Mouse (Mus musculus) lung, postnatal 0 days (tissue): ENCODE data around the gene Best2.

ENCODE experiments used
- CTCF ChIP-seq: IDR thresholded peaks from 2 replicates; pipeline ENCODE4 v1.5.1; 2016; ENCODE audit warnings: antibody characterized with exemption, mild to moderate bottlenecking
- EP300 ChIP-seq: IDR thresholded peaks from 2 replicates; pipeline ENCODE4 v1.6.1; 2016; ENCODE audit warnings: antibody characterized with exemption, mild to moderate bottlenecking, control low read depth

DNA sequence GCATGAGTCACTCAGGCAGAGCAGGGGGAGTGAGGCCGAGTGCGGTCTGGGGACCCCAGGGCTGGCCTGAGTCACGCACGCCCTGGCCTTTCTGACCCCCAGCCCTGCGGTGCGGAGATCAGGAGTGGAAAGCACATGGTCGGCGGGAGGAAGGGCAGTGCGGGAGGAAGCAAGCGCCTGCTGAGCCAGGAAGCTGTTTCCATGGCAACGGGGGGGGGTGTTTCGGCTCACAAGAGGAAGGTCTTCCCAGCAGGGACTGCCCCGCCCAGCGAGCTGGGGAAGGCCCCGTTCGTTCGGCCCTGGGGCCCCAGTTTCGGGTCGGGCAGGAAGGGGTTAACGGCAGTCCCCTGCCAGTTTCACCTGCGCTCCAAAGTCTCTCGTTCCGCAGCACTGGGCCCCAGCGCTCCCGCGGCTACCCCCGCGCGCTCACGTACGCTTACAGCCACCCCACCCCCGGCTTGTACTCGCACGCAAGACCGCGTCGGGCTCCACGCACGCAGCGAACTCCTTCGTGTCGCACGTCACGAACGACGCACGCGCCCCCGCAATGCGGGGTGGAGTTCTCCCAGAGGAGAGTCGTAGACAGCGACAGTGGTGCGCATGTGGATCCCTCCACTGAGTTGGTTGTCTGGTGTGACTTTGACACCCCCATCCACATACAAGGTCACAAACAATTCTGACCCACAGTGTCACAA, 28.5 kb downstream of the Best2 start:
- TF ChIP-seq CTCF (no peak), EP300 (peak; percentile 6; the same call in 1 of the 2 replicates)
